Mouse (Mus musculus): ENCODE data around the gene Fcho1. TPM values are rescaled to one million over a fixed set of nuclear protein-coding genes. Genes with fewer than 3 reads are reported as not detected.
"Not testable (repeated sequence)": the region's sequence is repeated elsewhere in the genome, so short reads cannot be mapped to it uniquely, and the experiment has no call there.

Fcho1 gene
- polyA plus RNA-seq, 1 experiment from 2014 or later = 19.5 TPM

DNA sequence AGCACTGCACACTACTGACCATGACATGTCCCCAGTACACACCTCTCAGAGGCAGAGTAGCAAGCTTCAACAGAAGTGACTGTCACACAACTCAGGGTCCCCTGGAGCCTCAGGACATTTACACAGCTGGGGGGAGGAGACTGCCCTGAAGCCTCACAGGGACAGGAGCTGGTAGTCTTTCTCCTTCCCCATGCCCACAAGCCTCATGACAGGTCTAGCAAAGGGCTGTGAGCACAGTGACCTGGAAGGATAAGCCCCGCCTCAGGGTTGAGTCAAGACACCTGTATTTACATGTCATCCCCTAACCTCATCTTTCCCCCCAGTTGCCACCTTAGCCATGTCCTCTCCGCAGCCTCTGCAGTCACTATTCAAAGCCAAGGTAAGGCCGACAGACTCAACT is 15.7 kb upstream of the Fcho1 start:
- WGBS (ENCODE audit: insufficient replicate concordance) = 44% methylated on average over 3 of the region's 3 CpGs
- Histone ChIP-seq H3K9ac (no peak overlapping the region), H3K4me3 (no peak overlapping the region), H3K36me3 (no peaks in the 10 kb centered on the region), H3K27ac (no peak overlapping the region), H3K9me3 (replicated peaks) (no peaks in the 10 kb centered on the region), H3K27me3 (replicated peaks) (peaks cover 14% of the 10 kb centered on the region; the same call in 1 of the 2 replicates), H3K4me1 (peaks cover 9% of the 10 kb centered on the region), H3K4me2 (peak overlapping the region; percentile 41)
- ATAC-seq = no peak

DNA sequence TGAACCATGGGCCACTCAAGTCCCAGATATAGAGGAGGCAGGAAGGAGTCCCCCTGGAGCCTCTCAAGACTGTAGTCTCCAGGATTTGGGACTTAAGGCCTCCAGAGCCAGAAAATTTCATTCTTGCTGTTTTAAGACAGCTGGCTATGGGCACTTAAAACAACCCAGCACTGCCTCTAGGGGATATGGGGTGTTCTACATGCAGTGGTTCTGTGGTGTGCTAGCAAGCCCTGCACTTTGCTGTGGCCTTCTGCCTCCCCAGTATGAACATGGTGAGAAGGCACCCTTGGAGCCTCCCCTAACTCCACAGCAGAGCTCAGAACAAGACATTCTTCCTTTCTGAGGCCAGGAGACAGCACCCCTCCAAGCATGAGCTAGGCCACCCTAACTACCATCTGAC is 12.8 kb upstream of the Fcho1 start:
- not testable (repeated sequence) for H3K27ac ChIP-seq; H3K4me1 ChIP-seq; H3K9ac ChIP-seq; H3K9me3 ChIP-seq (replicated peaks); H3K4me3 ChIP-seq; H3K36me3 ChIP-seq; ATAC-seq; H3K4me2 ChIP-seq
- peaks cover 14% of the 10 kb centered on the region; the same call in 1 of the 2 replicates for H3K27me3 ChIP-seq (replicated peaks)

DNA sequence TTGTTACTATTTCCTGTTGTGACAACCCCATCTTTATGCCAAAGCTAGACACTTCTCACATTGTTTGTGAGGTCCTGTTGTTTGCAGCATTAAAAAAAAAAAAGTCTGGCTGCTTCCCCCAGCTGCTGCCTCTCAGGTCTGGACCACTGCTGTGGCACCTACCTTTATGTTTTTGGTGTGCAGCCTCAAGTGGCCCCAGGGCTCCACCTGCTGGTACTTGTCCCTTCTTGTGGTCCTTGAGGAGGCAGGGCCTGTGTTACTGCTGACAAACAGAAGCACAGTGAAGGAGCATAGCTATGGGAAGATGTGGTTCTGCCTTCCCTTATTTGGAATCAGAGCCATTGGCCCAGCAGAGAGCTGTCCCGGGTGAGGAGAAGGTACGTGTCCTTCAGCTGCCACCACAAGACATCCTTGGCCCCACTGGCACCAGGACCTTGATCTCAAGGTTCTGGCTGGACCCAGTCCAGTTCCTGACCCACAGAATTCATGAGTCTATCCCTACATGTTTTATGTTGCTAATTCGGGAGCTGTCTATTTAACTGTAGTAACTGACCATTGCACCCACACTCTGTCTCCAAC is 6.2 kb upstream of the Fcho1 start:
- Histone ChIP-seq H3K27ac (no peak overlapping the region), H3K4me3 (no peak overlapping the region), H3K4me2 (no peak overlapping the region), H3K27me3 (replicated peaks) (peaks cover 41% of the 10 kb centered on the region), H3K9me3 (replicated peaks) (no peaks in the 10 kb centered on the region), H3K9ac (no peak overlapping the region), H3K36me3 (no peaks in the 10 kb centered on the region), H3K4me1 (peaks cover 18% of the 10 kb centered on the region)
- ATAC-seq = no peak
- 48% methylated on average over 3 of the region's 3 CpGs for WGBS (ENCODE audit: insufficient replicate concordance)

DNA sequence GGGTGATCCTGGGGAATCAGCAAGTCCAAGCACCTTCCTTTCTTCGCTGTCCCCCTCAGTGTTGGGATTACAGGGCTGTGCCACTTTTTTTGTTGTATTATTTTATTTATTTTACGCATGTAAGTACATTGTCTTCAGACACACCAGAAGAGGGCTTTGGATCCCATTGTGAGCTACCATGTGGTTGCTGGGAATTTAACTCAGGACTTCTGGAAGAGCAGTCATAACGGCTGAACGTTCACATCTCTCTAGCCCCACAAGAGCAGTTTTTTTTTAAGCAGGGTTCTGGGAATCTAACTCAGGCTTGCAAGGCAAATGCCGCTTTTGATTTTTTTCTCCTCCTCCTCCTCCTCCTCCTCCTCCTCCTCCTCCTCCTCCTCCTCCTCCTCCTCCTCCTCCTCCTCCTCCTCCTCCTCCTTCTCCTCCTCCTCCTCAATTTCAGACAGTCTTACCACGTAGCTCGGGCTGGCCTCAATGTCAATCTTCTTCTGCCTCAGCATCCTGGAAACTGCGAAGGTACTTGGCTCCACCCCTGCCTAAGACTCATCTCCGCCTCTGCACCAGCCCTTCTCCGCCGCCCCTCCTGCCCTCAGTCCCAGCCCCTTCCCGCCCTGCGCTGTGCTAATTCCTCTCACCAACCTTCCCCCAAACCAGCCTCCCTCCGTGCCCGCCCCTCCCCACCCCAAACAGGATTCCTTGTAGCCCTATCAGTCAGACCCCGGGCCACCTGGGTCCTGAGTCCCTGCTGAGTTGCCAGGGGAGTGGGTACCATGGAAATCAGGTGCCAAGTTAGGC is 3.5 kb upstream of the Fcho1 start:
- peak overlapping the region; percentile 33; the same call in 1 of the 2 replicates for H3K9ac ChIP-seq
- 6% methylated on average over 16 of the region's 16 CpGs for WGBS (ENCODE audit: insufficient replicate concordance)
- ATAC-seq = no peak

DNA sequence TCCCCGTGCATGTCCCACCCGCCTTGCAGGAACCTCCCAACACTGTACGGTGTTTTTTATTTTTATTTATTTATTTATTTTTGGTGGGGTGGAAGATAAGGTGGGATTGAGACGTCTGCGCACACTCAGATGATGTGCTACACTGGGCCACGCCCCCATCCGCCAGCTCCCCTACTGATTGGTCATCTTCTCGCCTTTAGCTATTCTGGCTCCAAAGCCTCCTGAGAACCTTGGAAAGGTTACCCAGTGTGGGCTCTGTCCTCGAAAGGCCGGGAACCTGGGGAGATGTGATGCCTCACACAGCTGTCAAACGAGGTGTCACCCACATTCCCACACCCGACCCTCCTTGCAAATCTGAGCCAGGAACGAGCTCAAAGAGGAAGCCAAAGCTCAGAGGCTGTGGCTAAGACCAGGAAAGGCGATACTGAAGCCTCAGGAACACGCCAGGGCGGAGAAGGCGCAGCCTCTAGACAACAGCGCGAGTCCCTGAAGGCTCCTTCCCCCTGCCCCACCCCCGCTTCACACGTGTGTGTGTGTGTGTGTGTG is 2.8 kb upstream of the Fcho1 start:
- H3K9me3 ChIP-seq (replicated peaks) = no peaks in the 10 kb centered on the region
- H3K36me3 ChIP-seq = no peaks in the 10 kb centered on the region
- H3K4me3 ChIP-seq = peak overlapping the region; percentile 14
- WGBS (ENCODE audit: insufficient replicate concordance) = 2% methylated on average over 20 of the region's 21 CpGs
- peaks cover 45% of the 10 kb centered on the region for H3K4me1 ChIP-seq
- ATAC-seq = no peak
- peak overlapping the region; percentile 62 for H3K4me2 ChIP-seq
- H3K27ac ChIP-seq = no peak overlapping the region
- H3K27me3 ChIP-seq (replicated peaks) = peaks cover 68% of the 10 kb centered on the region
- peak overlapping the region; percentile 33 for H3K9ac ChIP-seq

More for the DNA sequence above, 3.5 kb upstream of the Fcho1 start:
- H3K27ac ChIP-seq = no peak overlapping the region
- peak overlapping the region; percentile 14 for H3K4me3 ChIP-seq
- H3K4me2 ChIP-seq = peak overlapping the region; percentile 62
- no peaks in the 10 kb centered on the region for H3K9me3 ChIP-seq (replicated peaks)
- peaks cover 65% of the 10 kb centered on the region for H3K27me3 ChIP-seq (replicated peaks)
- peaks cover 37% of the 10 kb centered on the region for H3K4me1 ChIP-seq
- H3K36me3 ChIP-seq = no peaks in the 10 kb centered on the region

DNA sequence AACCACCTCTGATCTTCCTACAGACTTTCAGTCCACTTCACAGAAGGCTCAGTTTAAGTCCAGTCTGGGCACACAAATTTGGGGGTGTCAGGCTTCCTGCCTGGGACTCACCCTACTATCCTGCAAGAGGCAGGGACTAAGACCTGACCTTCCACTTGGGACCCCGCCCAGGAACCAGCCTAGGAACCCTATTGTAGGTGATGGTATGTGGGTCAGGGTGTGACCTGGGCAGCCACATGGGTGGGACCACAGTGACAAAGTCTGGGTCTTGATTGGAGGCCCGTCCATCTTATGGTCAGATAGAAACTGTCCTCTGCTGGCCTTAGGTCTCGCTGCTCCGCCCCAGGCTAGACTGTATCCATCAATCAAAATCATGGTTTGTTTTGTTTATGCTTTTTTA is 1.1 kb downstream of the Fcho1 start:
- Histone ChIP-seq H3K27ac (peak overlapping the region; percentile 68; the same call in 1 of the 2 replicates), H3K4me1 (peaks cover 62% of the 10 kb centered on the region), H3K36me3 (0 out of 2 replicates have a peak, but pooled peaks cover 3% of the 10 kb centered on the region), H3K27me3 (replicated peaks) (peaks cover 65% of the 10 kb centered on the region), H3K4me3 (peak overlapping the region; percentile 70; the same call in 1 of the 2 replicates), H3K9ac (peak overlapping the region; percentile 77; the same call in 1 of the 2 replicates), H3K9me3 (replicated peaks) (no peaks in the 10 kb centered on the region), H3K4me2 (peak overlapping the region; percentile 97)
- no peak for ATAC-seq
- WGBS (ENCODE audit: insufficient replicate concordance) = 62% methylated on average over 4 of the region's 4 CpGs

DNA sequence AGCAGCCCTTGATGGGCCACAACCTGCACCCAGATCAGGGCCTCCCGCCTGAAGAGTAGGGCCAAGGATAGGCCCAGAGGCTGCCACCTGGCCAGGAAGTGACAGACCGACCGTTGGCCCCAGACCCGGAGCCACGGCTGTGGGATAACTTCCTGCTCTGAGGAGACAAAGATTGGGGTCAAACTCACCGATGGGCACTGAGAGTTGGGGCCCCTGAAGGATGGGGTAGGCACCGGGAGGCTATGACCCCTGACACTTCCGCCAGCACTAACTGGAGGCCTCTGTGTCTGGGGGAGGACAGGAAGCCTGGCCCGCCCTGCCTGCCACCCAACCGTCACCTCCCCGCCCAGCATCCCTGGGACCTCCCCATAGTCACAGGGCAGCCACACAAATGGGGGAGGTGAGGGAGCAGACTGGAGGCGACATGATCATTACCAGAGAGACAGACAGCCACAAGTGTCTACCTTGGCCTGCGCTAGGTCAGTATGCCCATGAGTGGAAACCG is 2.4 kb downstream of the Fcho1 start:
- H3K4me2 ChIP-seq = peak overlapping the region; percentile 97
- ATAC-seq = peak; percentile 81
- H3K9ac ChIP-seq = peak overlapping the region; percentile 68
- 0 out of 2 replicates have a peak, but pooled peaks cover 3% of the 10 kb centered on the region for H3K36me3 ChIP-seq
- peaks cover 56% of the 10 kb centered on the region for H3K27me3 ChIP-seq (replicated peaks)
- WGBS (ENCODE audit: insufficient replicate concordance) = 21% methylated on average over 14 of the region's 14 CpGs
- H3K9me3 ChIP-seq (replicated peaks) = no peaks in the 10 kb centered on the region
- H3K4me1 ChIP-seq = peaks cover 49% of the 10 kb centered on the region
- peak overlapping the region; percentile 53 for H3K4me3 ChIP-seq
- peak overlapping the region; percentile 68 for H3K27ac ChIP-seq

DNA sequence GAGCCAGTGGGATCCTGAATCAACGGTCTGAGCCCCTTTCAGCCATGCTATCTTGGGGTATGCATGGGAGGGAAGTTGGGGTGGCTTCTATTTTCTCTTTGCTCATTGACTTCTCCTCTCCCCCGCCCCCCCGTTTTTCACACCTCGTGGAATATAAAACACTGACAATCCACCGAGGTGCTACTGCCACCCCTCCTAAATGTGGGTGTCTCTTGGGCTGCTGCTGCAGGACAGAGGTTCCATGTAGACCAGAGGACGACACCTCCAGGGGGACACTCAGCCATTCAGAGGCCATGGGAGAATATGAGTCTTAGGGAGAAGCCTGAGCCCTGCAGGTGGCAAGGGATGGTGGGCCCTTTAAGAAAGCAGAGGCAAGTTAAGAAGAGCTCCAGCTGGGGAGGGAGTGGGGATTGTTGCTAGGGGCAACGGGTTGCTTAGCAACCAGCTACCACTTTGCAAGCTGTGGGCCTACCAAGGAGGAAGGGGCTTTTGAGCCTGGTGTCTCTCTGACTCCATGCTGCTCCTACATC is 5.5 kb downstream of the Fcho1 start:
- peaks cover 33% of the 10 kb centered on the region for H3K27me3 ChIP-seq (replicated peaks)
- H3K27ac ChIP-seq = no peak overlapping the region
- no peak overlapping the region for H3K4me3 ChIP-seq
- H3K9ac ChIP-seq = no peak overlapping the region
- H3K9me3 ChIP-seq (replicated peaks) = no peaks in the 10 kb centered on the region
- peaks cover 38% of the 10 kb centered on the region for H3K4me1 ChIP-seq
- peaks cover 16% of the 10 kb centered on the region for H3K36me3 ChIP-seq
- WGBS (ENCODE audit: insufficient replicate concordance) = 49% methylated on average over 7 of the region's 7 CpGs
- no peak overlapping the region for H3K4me2 ChIP-seq
- ATAC-seq = no peak

DNA sequence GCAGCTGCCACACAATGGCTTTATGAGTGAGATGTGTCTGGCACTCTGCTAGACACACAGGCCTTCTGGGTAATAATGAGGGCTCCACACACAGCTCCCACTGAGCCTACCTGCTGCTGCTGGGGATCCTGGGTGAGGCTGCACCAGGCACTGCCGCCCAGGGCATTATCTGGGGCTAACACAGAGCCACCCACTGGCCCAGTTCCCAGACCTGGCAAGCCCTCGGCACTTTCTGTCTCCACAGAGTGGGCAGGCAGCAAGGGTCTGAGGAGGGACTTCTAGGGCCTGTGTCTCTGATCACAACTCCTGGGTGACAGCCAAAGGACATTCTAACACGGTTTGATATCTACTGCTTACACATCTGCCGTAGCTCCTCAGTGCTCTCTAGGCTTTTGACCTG is 6.3 kb downstream of the Fcho1 start:
- H3K9ac ChIP-seq = no peak overlapping the region
- ATAC-seq = no peak
- no peaks in the 10 kb centered on the region for H3K9me3 ChIP-seq (replicated peaks)
- H3K27me3 ChIP-seq (replicated peaks) = peaks cover 29% of the 10 kb centered on the region
- H3K36me3 ChIP-seq = peaks cover 16% of the 10 kb centered on the region
- H3K4me1 ChIP-seq = peaks cover 31% of the 10 kb centered on the region
- no peak overlapping the region for H3K4me2 ChIP-seq
- H3K4me3 ChIP-seq = no peak overlapping the region
- WGBS (ENCODE audit: insufficient replicate concordance) = 51% methylated on average over 4 of the region's 4 CpGs
- no peak overlapping the region for H3K27ac ChIP-seq

DNA sequence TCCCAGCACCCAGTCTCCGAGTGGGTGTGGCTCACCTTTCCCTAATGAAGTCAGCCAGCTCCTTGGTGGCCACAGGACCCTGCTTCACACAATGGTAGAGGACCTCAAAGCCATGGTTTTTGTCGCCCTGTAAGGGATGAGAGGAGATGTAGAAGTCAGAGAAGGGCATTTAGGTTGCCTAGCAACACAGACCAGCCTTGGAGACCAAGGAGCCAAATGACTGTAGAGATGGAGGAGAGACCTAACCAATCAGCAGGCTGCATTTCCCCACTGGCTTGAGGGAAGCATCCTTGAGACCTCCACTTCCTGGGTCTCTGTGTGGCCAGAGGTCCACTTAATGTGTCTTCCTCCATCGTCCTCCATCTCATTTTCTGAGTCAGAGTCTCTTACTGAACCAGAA is 7.3 kb downstream of the Fcho1 start:
- ATAC-seq = no peak
- H3K9me3 ChIP-seq (replicated peaks) = no peaks in the 10 kb centered on the region
- no peak overlapping the region for H3K4me3 ChIP-seq
- WGBS (ENCODE audit: insufficient replicate concordance) = 36% methylated on average over 3 of the region's 3 CpGs
- H3K27ac ChIP-seq = no peak overlapping the region
- H3K9ac ChIP-seq = no peak overlapping the region
- peaks cover 21% of the 10 kb centered on the region for H3K4me1 ChIP-seq
- H3K4me2 ChIP-seq = no peak overlapping the region
- H3K36me3 ChIP-seq = peaks cover 16% of the 10 kb centered on the region
- H3K27me3 ChIP-seq (replicated peaks) = peaks cover 24% of the 10 kb centered on the region

DNA sequence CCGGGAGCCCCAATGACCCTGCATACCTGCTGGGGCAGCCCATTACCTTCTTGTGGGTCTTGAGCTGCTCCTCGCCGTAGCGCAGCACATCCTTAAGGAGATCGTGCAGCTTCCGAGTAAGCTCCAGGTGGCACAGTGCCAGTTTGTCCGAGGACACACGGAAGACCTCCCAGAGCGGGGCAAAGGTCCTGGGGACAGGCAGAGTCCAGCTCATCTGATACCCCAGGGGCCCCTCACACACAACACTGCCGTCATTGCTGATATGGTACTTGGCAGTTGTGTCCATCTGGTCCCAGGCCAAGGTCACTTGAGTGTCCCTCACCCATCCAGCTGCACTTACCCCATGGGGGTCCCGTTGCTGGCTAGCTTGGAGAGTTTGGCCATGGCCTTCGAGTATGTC is 8.4 kb downstream of the Fcho1 start:
- WGBS (ENCODE audit: insufficient replicate concordance) = 81% methylated on average over 12 of the region's 12 CpGs
- ATAC-seq = no peak
- H3K36me3 ChIP-seq = peaks cover 20% of the 10 kb centered on the region
- no peak overlapping the region for H3K4me2 ChIP-seq
- H3K27ac ChIP-seq = no peak overlapping the region
- peaks cover 22% of the 10 kb centered on the region for H3K27me3 ChIP-seq (replicated peaks)
- peaks cover 9% of the 10 kb centered on the region for H3K4me1 ChIP-seq
- no peaks in the 10 kb centered on the region for H3K9me3 ChIP-seq (replicated peaks)
- H3K9ac ChIP-seq = no peak overlapping the region; the same call in 1 of the 2 replicates
- H3K4me3 ChIP-seq = no peak overlapping the region

Data from liver, embryonic 12.5 days (tissue).